Mouse (Mus musculus): ENCODE measurements around the gene Akap6.

Akap6 gene

DNA sequence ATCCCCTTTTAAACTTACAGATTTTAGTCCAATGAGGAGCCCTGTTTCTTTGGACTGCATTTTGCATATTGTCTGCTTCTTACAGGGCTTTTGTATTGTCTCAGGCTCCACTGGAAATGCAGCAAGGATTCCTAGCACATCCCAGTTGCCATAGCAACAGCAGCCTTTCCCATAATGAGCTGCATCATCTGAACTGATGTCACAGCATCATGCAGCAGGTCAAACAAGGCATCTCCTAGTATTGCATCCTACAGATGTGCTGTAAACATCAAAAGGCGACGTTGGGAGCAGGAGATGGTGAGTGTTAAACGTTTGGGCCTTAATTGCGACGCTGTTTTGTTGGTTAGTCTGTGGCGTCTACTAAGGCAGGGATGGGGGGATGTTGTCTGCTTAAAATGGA is at the start of gene Akap6:
Gene Akap6 (plus strand): TSS at position 238 of the 400 bp plus-strand sequence.
- peak; percentile 78 to 92 for DNase-seq (ENCODE audit: low spot score in 2 of 2)

DNA sequence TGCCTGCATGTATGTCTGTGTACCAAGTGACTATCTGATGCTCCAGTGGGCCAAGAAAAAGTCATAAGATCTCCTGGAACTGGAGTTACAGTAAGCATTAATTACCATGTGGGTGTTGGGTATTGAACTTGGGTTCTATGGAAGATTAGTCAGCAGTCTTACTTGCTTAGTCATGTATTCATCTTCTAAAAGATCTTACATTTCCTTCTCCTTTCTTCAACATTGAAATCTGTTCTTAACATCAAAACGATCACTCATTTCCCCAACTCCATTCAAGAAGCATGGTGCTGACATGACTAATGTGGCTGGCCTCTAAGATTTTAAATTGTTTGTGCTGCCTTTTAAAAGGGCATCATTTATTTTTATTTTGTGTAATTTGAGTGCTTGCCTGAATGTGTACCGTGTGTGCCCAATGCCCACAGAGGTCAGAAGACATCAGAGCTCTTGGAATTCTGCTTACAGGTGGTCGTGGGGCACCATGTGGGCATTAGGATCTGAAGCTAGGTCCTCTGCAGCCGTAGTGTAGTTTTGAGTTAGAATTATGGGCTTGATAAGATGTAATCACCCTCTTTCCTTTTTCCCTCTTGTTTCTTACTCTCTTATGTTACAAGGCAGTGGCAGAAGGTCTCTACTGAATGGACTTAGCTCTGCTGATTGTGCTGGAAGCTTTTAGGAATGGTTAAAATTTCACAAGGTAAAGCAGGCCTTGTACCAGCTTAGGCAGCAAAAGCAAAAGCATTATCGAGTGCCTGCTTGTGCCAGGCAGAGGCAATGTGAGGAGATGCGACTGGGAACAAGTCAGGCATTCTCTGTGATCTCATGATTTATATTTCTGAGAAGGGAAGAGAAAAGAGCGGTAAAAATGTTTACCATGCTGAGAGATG is 36.0 kb upstream of the Akap6 start:
- DNase-seq (ENCODE audit: low spot score in 2 of 2), result no peak

DNA sequence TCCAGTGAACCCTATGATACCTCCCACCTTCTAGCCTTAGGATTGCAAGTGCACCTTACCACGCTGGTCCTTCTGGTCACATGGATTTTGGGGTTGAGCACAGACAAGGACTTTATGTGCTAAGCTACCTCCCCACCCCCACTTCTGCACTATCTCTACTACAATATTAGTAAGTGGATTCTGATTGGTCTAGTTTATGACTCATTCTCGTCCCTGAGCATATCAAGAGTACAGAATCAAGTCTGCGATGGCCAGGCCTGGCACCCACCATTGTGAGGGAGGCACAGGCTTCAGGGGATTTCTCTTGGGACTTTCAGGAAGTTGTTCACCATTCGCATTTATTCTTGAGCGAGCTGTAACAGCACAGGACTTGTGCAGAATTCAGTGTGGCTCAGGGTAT is 34.2 kb upstream of the Akap6 start:
- DNase-seq (ENCODE audit: low spot score in 2 of 2), result no peak

DNA sequence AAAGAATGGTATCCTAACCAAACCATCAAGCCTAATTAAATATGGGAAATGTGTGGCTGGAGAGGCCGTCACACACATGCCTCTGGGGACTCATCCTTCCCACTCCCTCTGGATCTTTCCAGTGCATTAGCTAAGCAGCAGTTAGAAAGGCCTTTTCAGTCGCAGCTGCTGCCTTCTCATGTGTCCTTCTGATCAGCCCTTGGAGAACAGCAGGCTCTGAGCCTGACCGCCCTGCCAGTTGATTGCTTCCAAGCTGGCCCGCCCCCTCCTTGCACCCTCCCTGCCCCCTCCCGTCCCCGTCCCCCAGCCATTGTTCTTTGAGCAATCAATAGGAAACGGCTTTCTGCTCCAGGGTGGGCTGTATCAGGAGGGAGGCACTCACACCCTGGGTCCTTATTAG is 27.7 kb upstream of the Akap6 start:
- DNase-seq (ENCODE audit: low spot score in 2 of 2), result no peak

DNA sequence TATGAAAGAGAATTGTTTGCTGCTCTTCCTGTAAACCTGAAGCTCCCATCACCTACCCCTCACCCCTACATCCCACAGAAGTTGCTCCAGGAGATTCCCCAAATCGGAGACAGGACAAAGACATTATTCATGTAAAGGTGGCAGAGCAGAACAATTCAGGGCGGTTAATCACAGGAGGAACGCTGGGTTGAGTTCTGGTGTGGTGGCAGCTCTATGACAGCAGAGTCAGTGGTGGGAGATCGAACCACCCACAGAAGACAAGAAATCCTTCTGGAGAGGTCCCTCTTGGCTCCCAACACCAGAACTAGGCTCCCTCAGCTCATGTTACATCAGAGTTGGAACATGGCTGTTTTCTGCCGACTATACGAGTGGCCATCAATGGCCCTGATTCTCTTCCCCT is 27.2 kb upstream of the Akap6 start:
- DNase-seq (ENCODE audit: low spot score in 2 of 2), result no peak

DNA sequence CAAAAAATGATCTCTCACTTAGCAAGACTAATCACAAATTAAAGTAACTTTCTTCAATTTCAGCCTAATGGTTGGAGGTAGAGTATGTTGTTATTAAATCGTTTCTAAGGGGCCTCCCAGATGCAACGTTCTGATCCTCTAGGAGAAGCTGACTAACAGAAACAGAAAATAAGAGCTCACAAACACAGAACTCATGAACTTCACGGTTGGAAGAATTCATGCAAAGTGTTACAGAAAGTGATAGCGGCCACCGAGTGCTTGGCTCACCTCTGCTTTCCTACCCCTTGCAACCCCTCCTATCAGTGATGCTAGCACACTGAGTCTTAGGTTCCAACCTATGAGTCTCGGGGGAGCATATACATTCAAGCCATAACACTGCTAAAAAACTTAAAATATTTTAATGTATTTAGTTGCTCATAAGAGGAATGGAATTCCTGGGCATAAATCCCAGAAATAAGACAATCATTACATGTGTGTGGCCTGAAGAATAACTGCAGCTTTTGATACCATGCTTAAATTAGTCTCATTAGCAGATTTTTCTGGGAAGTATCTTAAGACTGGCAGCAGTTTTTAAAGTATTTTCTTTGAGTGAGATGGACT is 25.7 kb upstream of the Akap6 start:
- no peak for DNase-seq (ENCODE audit: low spot score in 2 of 2)

DNA sequence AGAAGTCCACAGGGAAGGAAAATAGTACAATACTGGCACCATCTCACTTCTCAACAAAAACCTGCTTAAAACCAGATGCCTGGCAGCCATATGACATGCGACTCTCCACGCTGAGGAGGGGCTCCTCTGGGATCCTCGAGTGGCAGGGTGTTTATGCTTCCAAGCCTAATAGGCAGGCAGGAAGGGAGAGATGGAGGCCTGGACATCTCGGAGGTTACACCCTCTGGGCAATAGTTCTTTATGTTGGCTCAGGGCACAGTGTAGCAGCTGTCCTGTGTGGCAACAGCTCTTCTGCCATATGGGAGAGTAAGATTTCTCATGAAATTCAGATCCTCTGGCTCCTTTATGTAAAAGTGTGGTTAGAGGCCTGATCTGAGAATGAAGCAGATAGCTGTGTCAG is 24.2 kb upstream of the Akap6 start:
- no peak for DNase-seq (ENCODE audit: low spot score in 2 of 2)

DNA sequence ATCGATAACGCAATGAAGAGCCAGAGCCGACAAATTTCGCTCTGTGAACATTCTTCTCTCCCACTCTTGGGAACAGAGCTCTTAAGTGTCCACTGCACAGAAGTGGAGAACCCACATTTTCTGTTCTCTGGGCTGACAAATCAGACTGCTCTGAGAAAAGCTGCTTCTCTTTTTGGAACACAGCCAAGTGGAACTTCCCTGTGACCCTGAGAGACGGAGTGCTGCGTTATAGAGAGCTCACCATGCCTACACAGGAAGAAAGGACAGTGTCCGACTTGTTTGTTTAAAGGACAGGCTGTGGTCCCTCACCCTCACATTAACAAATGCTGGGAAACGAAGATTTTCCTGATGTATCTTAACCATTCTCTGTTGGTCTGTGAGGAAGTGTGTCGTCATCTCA is 11.8 kb upstream of the Akap6 start:
- no peak for DNase-seq (ENCODE audit: low spot score in 2 of 2)

DNA sequence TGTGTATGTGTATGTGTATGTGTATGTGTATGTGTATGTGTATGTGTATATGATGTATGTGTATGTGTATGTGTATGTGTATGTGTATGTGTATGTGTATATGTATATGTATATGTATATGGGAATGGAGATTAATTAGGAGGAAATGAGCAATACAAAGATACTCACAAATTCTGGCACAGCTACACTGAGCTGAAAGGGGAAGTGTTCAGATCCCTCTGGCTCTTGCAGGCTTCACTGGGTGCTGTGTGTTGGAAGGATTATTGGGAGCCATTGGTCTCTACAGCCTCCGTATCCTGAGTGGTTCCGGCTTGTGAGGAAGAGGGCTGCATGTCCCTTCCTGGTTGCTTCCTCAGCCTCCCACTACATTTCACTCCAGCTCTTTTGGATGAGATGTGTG is 10.5 kb upstream of the Akap6 start:
- DNase-seq (ENCODE audit: low spot score in 2 of 2), result no peak

DNA sequence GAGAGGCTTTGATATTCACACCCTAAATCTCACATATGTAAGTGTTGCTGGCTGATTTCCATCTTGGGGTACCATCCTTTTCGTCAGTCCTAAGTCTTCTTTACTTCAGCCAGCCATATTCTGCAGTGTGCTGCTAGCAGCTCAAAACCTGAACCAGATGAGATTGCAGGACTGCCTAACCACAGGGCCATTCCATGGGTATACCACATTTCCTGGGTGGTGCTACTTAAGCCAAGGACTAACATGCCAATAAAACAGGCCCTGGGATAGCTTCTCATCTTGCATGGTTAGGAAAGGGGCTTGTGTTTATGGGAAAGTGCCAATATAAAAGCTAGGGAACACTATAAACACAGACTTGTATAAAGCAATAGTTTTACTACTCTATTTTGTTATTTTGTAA is 7.6 kb upstream of the Akap6 start:
- DNase-seq (ENCODE audit: low spot score in 2 of 2), result no peak

DNA sequence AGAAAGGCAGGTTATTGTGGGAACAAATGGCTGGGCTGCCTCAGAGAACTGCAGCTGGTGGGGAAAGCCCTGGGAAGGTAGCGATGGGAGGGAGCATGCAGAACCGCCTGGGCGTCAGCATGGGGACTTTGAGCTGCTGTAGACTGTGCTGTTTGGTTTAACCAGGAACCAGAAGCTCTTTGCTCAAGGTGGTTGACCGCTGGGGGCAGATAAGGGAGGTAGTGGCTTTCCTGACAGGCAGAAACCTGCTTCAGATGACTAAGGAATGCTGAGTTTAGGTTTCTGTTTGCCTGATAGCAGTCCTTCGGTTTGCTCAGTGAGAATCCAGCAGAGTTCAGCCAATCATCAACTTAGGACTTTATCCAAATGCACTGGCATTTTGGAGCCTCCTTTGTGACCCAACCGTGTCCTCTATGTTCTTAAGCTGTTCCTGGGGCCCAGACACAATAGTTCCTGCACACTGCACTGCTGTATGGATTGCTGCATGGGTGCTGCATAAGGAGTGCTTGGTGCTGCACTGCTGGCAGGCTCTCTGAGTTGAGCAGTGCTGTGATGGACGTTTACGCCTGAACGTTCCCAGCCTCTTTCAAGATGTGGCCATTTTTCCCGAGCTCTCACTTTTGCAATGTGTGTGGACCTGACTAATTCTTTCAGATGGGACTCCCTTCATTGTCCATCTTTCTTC is 6.8 kb upstream of the Akap6 start:
- no peak for DNase-seq (ENCODE audit: low spot score in 2 of 2)

DNA sequence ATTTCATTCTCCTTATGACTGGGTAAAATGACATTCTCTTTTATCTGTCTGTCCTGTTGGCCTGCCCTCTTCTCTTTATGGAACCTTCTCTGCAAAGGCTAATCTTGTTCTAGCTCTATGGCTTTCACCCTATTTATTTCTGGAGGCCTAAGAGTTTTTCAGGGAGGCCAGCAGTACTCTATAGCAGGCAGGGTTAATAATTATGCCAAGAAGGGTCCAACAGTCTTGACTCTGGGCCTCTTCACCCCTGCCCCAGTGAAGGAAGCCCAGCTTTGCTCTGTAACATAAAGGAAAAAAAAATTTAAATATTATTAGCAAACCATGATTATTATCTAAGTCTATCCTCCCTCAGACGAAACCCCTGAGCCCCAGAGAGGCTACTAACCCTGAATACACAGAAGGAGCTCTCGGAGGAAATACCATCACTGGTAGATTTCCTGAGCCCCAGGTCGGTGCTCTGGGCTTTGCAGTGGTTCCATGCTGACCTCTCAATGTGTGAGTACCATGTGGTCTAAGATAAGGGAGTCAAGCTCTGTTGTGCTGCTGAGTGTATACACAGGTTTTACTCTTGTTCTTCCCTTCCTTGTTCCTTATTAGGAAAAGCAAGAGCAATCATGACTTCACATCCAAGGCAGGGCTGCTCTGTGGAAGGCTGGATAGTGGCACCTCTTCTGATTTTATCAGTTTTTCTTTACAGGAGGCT is 1.6 kb upstream of the Akap6 start:
- no peak for DNase-seq (ENCODE audit: low spot score in 2 of 2)

DNA sequence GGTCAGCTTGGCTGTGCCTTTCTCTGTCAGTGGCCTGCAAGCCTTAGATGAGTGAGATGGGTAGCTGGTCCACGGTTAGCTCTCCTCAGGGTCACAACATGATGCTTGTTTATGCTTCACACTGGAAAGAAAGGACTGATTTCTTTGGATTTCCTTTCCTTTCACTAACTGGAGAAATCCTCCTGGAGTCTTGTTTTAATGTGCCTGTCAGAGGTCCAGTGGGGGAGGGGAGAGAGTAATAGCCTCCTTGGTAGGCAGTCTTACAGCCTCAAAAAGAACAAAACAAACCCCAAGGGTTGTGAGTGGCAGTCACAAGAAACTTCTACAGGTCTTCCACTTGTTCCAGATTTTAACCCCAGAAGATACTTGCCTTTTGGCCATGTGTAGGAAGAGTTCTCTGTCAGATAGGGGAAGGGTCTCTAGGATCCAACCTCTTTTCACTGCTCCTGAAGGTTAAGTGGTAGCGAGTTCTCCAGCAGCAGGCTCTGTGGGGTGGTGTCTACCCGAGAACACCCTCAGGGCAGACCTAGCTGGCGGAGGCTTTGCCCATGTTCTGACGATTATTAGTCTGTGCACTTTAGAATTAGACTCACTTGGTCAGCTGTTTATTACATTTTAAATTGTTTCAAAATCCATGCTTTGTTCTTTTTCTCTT is 780 bp upstream of the Akap6 start:
- no peak for DNase-seq (ENCODE audit: low spot score in 2 of 2)

DNA sequence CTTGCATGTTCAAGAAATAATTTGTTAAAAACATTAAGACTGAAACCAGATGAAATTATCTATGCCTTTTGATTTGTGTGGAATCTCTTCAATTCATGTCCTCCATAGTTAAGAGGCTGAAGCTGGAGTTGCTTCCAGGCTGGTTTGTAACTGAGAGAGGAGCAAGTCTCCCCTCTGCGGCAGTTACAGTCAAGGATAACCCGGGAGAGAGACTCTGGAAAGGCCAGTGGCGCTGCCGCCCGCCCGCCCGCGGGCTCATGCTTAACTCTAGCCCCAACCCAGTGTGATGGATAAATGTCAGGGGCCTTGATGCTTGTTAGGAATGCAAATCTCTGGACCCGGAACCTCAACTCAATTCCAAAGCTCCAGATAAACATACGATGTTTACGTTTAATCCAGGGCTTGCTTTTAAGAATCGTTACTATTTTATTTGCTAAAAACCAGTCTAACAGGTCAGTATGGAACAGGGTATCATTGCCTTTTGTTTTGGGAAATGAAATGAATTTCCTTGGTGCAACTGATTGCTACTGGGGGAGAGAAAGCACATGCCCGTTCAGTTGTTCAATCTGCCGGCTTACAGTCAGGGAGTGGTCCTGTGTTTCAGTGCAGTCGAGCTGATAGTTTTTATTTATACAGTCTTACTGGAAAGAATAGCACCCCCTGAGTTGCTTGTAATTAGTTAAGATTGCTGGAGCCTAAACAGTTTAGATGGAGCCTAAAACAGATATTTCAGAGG is 946 bp downstream of the Akap6 start:
- no peak for DNase-seq (ENCODE audit: low spot score in 2 of 2)

DNA sequence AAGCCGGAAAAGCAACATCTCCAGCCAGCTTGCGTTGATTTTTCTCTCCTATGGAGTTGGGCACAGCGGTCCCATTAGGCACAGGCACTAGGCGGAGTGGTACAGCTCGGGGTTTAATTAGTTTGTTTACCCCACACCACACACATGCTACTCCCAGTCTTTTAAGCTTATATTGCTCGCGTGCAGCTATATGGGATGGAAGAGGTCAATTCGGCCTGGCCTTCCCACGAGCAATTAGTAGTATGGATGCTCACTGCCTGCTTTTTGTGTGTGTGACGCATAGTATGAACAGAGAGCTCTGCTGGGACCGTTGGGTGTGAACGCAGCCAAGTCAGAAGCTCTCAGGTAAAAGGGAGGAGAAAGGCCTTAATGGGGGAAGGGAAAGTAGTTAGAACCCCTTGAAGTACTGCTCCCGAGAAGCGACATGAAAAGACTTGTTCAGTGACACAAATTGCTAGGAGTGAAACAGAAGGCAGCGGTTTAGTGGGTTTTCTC is 1.6 kb downstream of the Akap6 start:
- peak; percentile 44 to 49 for DNase-seq (ENCODE audit: low spot score in 2 of 2)

DNA sequence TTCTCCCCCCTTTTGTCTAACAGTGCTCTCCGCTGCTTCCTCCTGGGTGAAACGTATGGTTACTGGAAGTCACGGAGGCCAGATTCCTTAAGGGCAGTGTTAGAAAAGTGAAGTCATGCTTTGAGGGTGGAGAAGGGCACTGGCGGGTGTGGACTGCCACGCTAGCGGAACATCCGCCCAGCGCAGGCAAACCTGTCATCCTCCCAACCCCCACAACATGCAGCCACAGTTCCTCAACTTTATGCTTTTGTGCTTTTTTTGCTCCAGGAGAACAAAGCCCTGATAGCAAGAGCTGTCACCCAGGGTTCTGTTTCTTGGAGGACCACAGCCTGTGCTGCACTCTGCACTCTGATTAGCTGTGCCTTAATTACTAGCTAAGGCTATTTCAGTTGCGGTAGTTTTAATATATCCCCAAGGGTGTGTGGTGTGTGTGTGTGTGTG is 2.0 kb downstream of the Akap6 start:
- DNase-seq (ENCODE audit: low spot score in 2 of 2), result no peak

DNA sequence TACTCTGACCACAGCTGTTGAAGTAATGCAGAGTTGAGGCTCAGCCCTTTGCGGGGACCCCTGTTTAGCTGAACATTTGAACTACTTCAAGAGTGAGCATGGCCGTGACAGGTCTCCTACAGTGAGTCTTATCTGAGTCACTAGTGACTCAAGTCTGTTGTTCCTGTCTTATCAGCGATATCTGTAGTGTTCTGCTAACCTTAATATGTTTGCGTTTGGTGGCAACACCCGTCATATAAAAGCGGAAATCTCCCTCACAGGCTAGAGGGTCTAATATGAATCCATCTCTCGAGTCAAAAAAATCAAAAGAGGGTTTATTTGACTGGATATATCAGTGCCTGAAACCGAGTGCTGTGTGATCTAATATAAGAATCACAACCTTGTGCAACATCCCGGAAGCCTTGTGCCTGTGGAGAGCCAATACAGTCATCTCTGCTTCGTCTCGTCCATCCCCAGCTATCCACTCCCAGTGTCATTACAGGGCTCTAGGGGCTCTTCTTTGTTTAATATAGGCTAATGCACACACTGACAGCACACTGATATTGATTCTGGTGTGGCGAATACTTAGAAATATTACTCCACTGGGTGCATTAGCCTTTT is 3.3 kb downstream of the Akap6 start:
- DNase-seq (ENCODE audit: low spot score in 2 of 2), result no peak

DNA sequence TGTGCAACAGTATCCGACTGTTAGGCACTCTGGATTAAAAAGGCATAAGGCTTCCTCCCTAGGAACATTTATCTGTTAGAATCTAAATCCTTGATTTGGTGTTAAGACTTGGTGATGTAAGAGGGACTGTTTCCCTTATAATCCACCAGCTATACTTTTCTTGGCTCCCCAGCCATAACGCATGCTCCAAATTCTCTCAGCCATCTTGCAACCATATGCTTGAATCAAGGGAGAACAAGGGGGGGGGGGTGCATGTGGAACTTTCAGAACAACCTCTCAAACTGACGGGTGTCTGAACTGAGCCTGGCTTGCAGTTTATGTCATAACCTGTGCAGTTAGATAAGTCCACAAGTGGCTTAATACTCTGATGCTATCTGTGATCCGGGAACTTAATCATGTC is 4.9 kb downstream of the Akap6 start:
- DNase-seq (ENCODE audit: low spot score in 2 of 2), result no peak

DNA sequence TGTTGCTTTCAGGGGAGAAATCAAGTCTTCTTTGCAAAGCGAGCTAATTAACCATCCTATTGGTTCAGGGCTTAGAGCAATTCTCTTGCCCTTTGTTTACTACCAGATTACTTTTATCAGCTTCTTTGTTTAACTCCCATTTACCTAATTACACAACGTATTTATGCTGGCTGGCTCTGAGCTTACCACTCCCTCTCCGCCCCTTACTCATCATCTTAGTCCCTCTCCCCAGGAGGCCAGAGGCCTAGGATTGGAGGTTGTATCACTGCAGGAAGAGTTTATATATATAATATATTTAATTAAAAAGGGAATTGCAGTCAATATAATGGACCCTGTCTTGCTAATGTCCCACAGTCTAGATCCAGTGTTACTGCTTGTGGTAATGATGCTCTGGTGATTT is 5.6 kb downstream of the Akap6 start:
- DNase-seq (ENCODE audit: low spot score in 2 of 2), result no peak

DNA sequence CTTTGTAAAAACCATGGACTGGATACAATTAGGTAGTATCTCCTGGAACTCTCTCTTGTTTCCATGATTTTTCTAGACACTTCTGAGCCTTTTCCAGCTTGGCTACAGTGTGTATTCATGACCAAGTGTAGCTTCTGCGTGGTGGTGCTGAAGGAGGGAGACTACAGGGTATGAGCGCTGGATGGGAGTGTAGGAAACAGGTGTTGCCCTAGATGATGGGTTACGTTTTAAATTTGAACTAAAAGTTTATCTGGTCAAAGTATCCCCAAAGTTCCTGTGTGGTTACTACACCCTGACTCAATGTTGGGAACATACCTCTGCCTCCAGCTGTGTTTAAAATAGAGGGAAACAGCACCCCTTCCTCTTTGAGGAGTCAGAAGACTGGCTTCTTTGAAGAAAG is 12.2 kb downstream of the Akap6 start:
- no peak for DNase-seq (ENCODE audit: low spot score in 2 of 2)
